Mouse (Mus musculus) embryonic facial prominence, embryonic 14.5 days (tissue): Measurements from ENCODE around the gene Serpina3i. TPM values are rescaled to one million over a fixed set of nuclear protein-coding genes. Genes with fewer than 3 reads are reported as not detected.
"Not testable (repeated sequence)": the region's sequence is repeated elsewhere in the genome, so short reads cannot be mapped to it uniquely, and the experiment has no call there.

Experiments
- ATAC-seq: fragments of 200-750 bp; cut with Nextera tagmentation; 2 replicates; pipeline ENCODE4 v1.8.0; 2017; ENCODE audit warnings: low read depth, moderate number of reproducible peaks, moderate TSS enrichment
- DNase-seq: peaks from one replicate; pipeline ENCODE4 v3.0.0-alpha.2; 2015; ENCODE audit warnings: low spot score
- H3K27ac ChIP-seq: fragments of 300-500 bp; sonication (generic); replicated peaks from 2 replicates; pipeline ENCODE4 v1.5.1; 2014; ENCODE audit warnings: low read depth, mild to moderate bottlenecking, low read length, moderate library complexity
- H3K27me3 ChIP-seq: fragments of 300-500 bp; sonication (generic); replicated peaks from 2 replicates; pipeline ENCODE4 v1.6.1; 2014; ENCODE audit warnings: low read length; ENCODE audit not compliant: control insufficient read depth, insufficient read depth
- H3K36me3 ChIP-seq: fragments of 300-500 bp; sonication (generic); 2 replicates; pipeline ENCODE4 v1.6.1; 2014; ENCODE audit warnings: low read length, mixed read lengths; ENCODE audit not compliant: control insufficient read depth, insufficient read depth
- H3K4me1 ChIP-seq: fragments of 300-500 bp; sonication (generic); 2 replicates; pipeline ENCODE4 v1.6.1; 2014; ENCODE audit warnings: antibody characterized with exemption, low read length; ENCODE audit not compliant: control insufficient read depth, insufficient read depth
- H3K4me2 ChIP-seq: fragments of 300-500 bp; sonication (generic); 2 replicates; pipeline ENCODE4 v1.6.1; 2014; ENCODE audit warnings: low read depth, mild to moderate bottlenecking, low read length, moderate library complexity, mixed read lengths
- H3K4me3 ChIP-seq: fragments of 300-500 bp; sonication (generic); 2 replicates; pipeline ENCODE4 v1.5.1; 2014; ENCODE audit warnings: low read depth, mild to moderate bottlenecking, low read length
- H3K9ac ChIP-seq: fragments of 300-500 bp; sonication (generic); 2 replicates; pipeline ENCODE4 v1.6.1; 2014; ENCODE audit warnings: low read depth, mild to moderate bottlenecking, low read length, moderate library complexity, mixed read lengths
- H3K9me3 ChIP-seq: fragments of 300-500 bp; sonication (generic); 2 replicates; pipeline ENCODE4 v1.6.1; 2016; ENCODE audit warnings: low read length; ENCODE audit not compliant: control insufficient read depth
- WGBS: fragments of 180-500 bp; shearing (Covaris S2); extraction: QIAGEN DNeasy Blood & Tissue Kit; methylation state at CpG from one replicate; pipeline ENCODE4 v1.1.7; 2014; 5-methylcytosine and 5-hydroxymethylcytosine counted together
- polyA plus RNA-seq: library from polyadenylated mRNA; unstranded; fragments of >200 nt; fragmentation: Nextera tagmentation; extraction: Ambion mirVana; gene quantifications from 2 replicates; pipeline ENCODE4 v1.2.1, GENCODE M21; 2014

Gene Serpina3i
- polyA plus RNA-seq, 1 experiment from 2014 or later = 0.35 TPM

- H3K27ac ChIP-seq, H3K9me3 ChIP-seq, H3K4me1 ChIP-seq, H3K36me3 ChIP-seq, H3K9ac ChIP-seq, H3K4me2 ChIP-seq, H3K27me3 ChIP-seq, DNase-seq, ATAC-seq, H3K4me3 ChIP-seq: not testable (repeated sequence)
- 78% methylated on average over 1 of the region's 1 CpGs for WGBS
Observed at GRCm38 (mm10) chr12:104238048-104238447, 24.9 kb upstream of the Serpina3i start.

GRCm38 (mm10) chr12:104243307-104243706 lies 19.6 kb upstream of the Serpina3i start:
- no peaks in the 10 kb centered on the region for H3K9me3 ChIP-seq

GRCm38 (mm10) chr12:104245092-104245491 lies 17.8 kb upstream of the Serpina3i start:
- DNase-seq (peak; percentile 6), ATAC-seq (no peak)
- Histone ChIP-seq H3K4me3 (no peak overlapping the region), H3K9me3 (no peaks in the 10 kb centered on the region), H3K4me2 (no peak overlapping the region), H3K27me3 (no peaks in the 10 kb centered on the region), H3K36me3 (no peaks in the 10 kb centered on the region), H3K27ac (no peak overlapping the region), H3K9ac (no peak overlapping the region), H3K4me1 (no peaks in the 10 kb centered on the region)
- 70% methylated on average over 1 of the region's 1 CpGs for WGBS

More at GRCm38 (mm10) chr12:104243307-104243706, 19.6 kb upstream of the Serpina3i start:
- Histone ChIP-seq H3K27me3 (no peaks in the 10 kb centered on the region), H3K36me3 (no peaks in the 10 kb centered on the region), H3K4me1 (no peaks in the 10 kb centered on the region), H3K4me3 (no peak overlapping the region), H3K27ac (no peak overlapping the region), H3K4me2 (no peak overlapping the region), H3K9ac (no peak overlapping the region)
- DNase-seq (no peak), ATAC-seq (no peak)

- DNase-seq = no peak
- H3K36me3 ChIP-seq = no peaks in the 10 kb centered on the region
- H3K4me3 ChIP-seq = no peak overlapping the region
- no peaks in the 10 kb centered on the region for H3K27me3 ChIP-seq
- ATAC-seq = no peak
- no peak overlapping the region for H3K4me2 ChIP-seq
- 69% methylated on average over 3 of the region's 3 CpGs for WGBS
- no peak overlapping the region for H3K9ac ChIP-seq
- no peak overlapping the region for H3K27ac ChIP-seq
- no peaks in the 10 kb centered on the region for H3K9me3 ChIP-seq
- no peaks in the 10 kb centered on the region for H3K4me1 ChIP-seq
Observed at GRCm38 (mm10) chr12:104245595-104245994, 17.3 kb upstream of the Serpina3i start.

- Histone ChIP-seq H3K36me3 (no peaks in the 10 kb centered on the region), H3K9ac (no peak overlapping the region), H3K4me2 (no peak overlapping the region), H3K9me3 (no peaks in the 10 kb centered on the region), H3K27me3 (no peaks in the 10 kb centered on the region), H3K4me3 (no peak overlapping the region), H3K4me1 (no peaks in the 10 kb centered on the region), H3K27ac (no peak overlapping the region)
- ATAC-seq = peak; percentile 22
- peak; percentile 55 for DNase-seq
Observed at GRCm38 (mm10) chr12:104247553-104248002, 15.3 kb upstream of the Serpina3i start.

- 64% methylated on average over 3 of the region's 3 CpGs for WGBS
- Histone ChIP-seq H3K9me3 (no peaks in the 10 kb centered on the region), H3K27me3 (no peaks in the 10 kb centered on the region), H3K4me3 (no peak overlapping the region), H3K27ac (no peak overlapping the region), H3K4me2 (no peak overlapping the region), H3K9ac (no peak overlapping the region), H3K36me3 (no peaks in the 10 kb centered on the region), H3K4me1 (no peaks in the 10 kb centered on the region)
- DNase-seq (no peak), ATAC-seq (no peak)
Observed at GRCm38 (mm10) chr12:104248231-104248630, 14.7 kb upstream of the Serpina3i start.

GRCm38 (mm10) chr12:104261041-104261440 lies 1.9 kb upstream of the Serpina3i start:
- H3K27ac ChIP-seq = no peak overlapping the region
- H3K9ac ChIP-seq = no peak overlapping the region
- H3K9me3 ChIP-seq = no peaks in the 10 kb centered on the region
- H3K4me3 ChIP-seq = no peak overlapping the region
- H3K4me2 ChIP-seq = no peak overlapping the region
- no peaks in the 10 kb centered on the region for H3K36me3 ChIP-seq
- 59% methylated on average over 3 of the region's 3 CpGs for WGBS
- DNase-seq (no peak), ATAC-seq (no peak)
- no peaks in the 10 kb centered on the region for H3K4me1 ChIP-seq
- no peaks in the 10 kb centered on the region for H3K27me3 ChIP-seq

- Histone ChIP-seq H3K4me2 (no peak overlapping the region), H3K36me3 (no peaks in the 10 kb centered on the region), H3K4me1 (no peaks in the 10 kb centered on the region), H3K27me3 (no peaks in the 10 kb centered on the region), H3K9ac (no peak overlapping the region), H3K9me3 (no peaks in the 10 kb centered on the region), H3K27ac (no peak overlapping the region), H3K4me3 (no peak overlapping the region)
- 68% methylated on average over 3 of the region's 3 CpGs for WGBS
- ATAC-seq = no peak
- no peak for DNase-seq
Observed at GRCm38 (mm10) chr12:104266374-104266773, 3.5 kb downstream of the Serpina3i start.

GRCm38 (mm10) chr12:104278216-104279055 lies 15.5 kb downstream of the Serpina3i start:
- Histone ChIP-seq H3K9ac (no peak overlapping the region), H3K9me3 (0 out of 2 replicates have a peak, but pooled peaks cover 3% of the 10 kb centered on the region), H3K36me3 (no peaks in the 10 kb centered on the region), H3K27ac (no peak overlapping the region), H3K4me2 (no peak overlapping the region), H3K27me3 (no peaks in the 10 kb centered on the region), H3K4me3 (no peak overlapping the region), H3K4me1 (no peaks in the 10 kb centered on the region)
- DNase-seq (peak; percentile 60), ATAC-seq (no peak)
- 73% methylated on average over 18 of the region's 18 CpGs for WGBS
